Mouse (Mus musculus): ENCODE data around the gene Trap1. TPM values are rescaled to one million over a fixed set of nuclear protein-coding genes. Genes with fewer than 3 reads are reported as not detected.

Trap1 gene
- polyA plus RNA-seq, 1 experiment from 2014 or later = 68.3 TPM

GRCm38 (mm10) chr16:4003489-4004398 is 73.9 kb downstream of the Trap1 start, which contains the start of gene Slx4:
TSS of gene Slx4 (minus strand) at chr16:4003770.
- Histone ChIP-seq H3K36me3 (replicated peaks) (peaks cover 25% of the 10 kb centered on the region), H3K27ac (peak within 1 kb of the TSS; percentile 86), H3K4me3 (replicated peaks) (peak within 1 kb of the TSS; percentile 81), H3K9ac (peak within 1 kb of the TSS; percentile 92), H3K4me2 (peak within 1 kb of the TSS; percentile 75), H3K4me1 (peaks cover 14% of the 10 kb centered on the region), H3K27me3 (no peaks in the 10 kb centered on the region), H3K9me3 (no peaks in the 10 kb centered on the region)
- WGBS = under 1% methylated on average over 58 of the region's 58 CpGs
- peak; percentile 97 for ATAC-seq (ENCODE audit: low FRiP score)

Small RNA genes lying within 50 kb of the gene (microRNA-seq; reads per million reads assigned to microRNA genes)
- gene Gm23413 = not detected

Other genes with a start within 250 kb of the Trap1 start
- gene Olfr15, start 246.9 kb downstream of the Trap1 start, polyA plus RNA-seq (2016; fragmentation: Nextera tagmentation; extraction: Ambion mirVana) = 0.60 and 1.1 TPM in 2 replicates
- 1.8 and 2.2 TPM in 2 replicates for gene Zfp174, start 230.6 kb downstream of the Trap1 start, polyA plus RNA-seq (2016; fragmentation: Nextera tagmentation; extraction: Ambion mirVana)
- 60.6 and 65.2 TPM in 2 replicates for gene Naa60, start 205.5 kb downstream of the Trap1 start, polyA plus RNA-seq (2016; fragmentation: Nextera tagmentation; extraction: Ambion mirVana)
- gene Zfp597, start 193.3 kb downstream of the Trap1 start, polyA plus RNA-seq (2016; fragmentation: Nextera tagmentation; extraction: Ambion mirVana) = 9.7 and 12.9 TPM in 2 replicates
- 1.5 and 3.9 TPM in 2 replicates for gene Gm20695, start 193.2 kb downstream of the Trap1 start, polyA plus RNA-seq (2016; fragmentation: Nextera tagmentation; extraction: Ambion mirVana)
- 8.2 and 9.2 TPM in 2 replicates for gene 1700037C18Rik, start 169.1 kb downstream of the Trap1 start, polyA plus RNA-seq (2016; fragmentation: Nextera tagmentation; extraction: Ambion mirVana)
- gene Cluap1, start 169.0 kb downstream of the Trap1 start, polyA plus RNA-seq (2016; fragmentation: Nextera tagmentation; extraction: Ambion mirVana) = 25.5 and 28.1 TPM in 2 replicates
- 0.41 and 0.83 TPM in 2 replicates for gene Nlrc3, start 101.2 kb downstream of the Trap1 start, polyA plus RNA-seq (2016; fragmentation: Nextera tagmentation; extraction: Ambion mirVana)
- 29.5 and 31.3 TPM in 2 replicates for gene Slx4, start 74.1 kb downstream of the Trap1 start, polyA plus RNA-seq (2016; fragmentation: Nextera tagmentation; extraction: Ambion mirVana)
- 4.2 and 6.7 TPM in 2 replicates for gene Dnase1, start 40.9 kb downstream of the Trap1 start, polyA plus RNA-seq (2016; fragmentation: Nextera tagmentation; extraction: Ambion mirVana)
- 44.7 and 50.1 TPM in 2 replicates for gene Crebbp, start 136.2 kb upstream of the Trap1 start, polyA plus RNA-seq (2016; fragmentation: Nextera tagmentation; extraction: Ambion mirVana)